Mouse (Mus musculus): ENCODE data around the gene Chrnb1.

GRCm38 (mm10) chr11:69816520-69816919 lies 20.8 kb upstream of the Chrnb1 start:
- TF ChIP-seq POLR2A (IDR thresholded peaks at IDR 0.05; ENCODE audit: extremely low read depth, insufficient read depth, low read length), result no peak
- TF ChIP-seq CTCF (IDR thresholded peaks at IDR 0.05; ENCODE audit: low read depth, low read length), result no peak
